Mouse (Mus musculus) limb, embryonic 11.5 days (tissue): ENCODE measurements at regions not wholly inside any gene's neighbourhood (a gene's known extent, or its start where the extent isn't known, plus 50 kb on each side); places are given as distances from the start of the nearest gene placed in this dataset.

Experiments
- ATAC-seq: fragments of 200-750 bp; cut with Nextera tagmentation; 2 replicates; pipeline ENCODE4 v1.8.0; 2017; ENCODE audit warnings: low read depth; ENCODE audit not compliant: insufficient number of reproducible peaks, low FRiP score, low TSS enrichment
- DNase-seq: peaks from one replicate; pipeline ENCODE4 v3.0.0-alpha.2; 2015; ENCODE audit warnings: low spot score
- H3K27ac ChIP-seq: fragments of 300-500 bp; sonication (generic); replicated peaks from 2 replicates; pipeline ENCODE4 v1.5.1; 2014; ENCODE audit warnings: low read depth, mild to moderate bottlenecking, low read length
- H3K27me3 ChIP-seq: fragments of 300-500 bp; sonication (generic); 2 replicates; pipeline ENCODE4 v1.6.1; 2014; ENCODE audit warnings: mild to moderate bottlenecking, low read length, mixed read lengths; ENCODE audit not compliant: control insufficient read depth, insufficient read depth
- H3K36me3 ChIP-seq: fragments of 300-500 bp; sonication (generic); 2 replicates; pipeline ENCODE4 v1.6.1; 2014; ENCODE audit warnings: mild to moderate bottlenecking, low read length, moderate library complexity, mixed read lengths; ENCODE audit not compliant: control insufficient read depth, insufficient read depth
- H3K4me1 ChIP-seq: fragments of 300-500 bp; sonication (generic); 2 replicates; pipeline ENCODE4 v1.6.1; 2014; ENCODE audit warnings: low read length, mixed read lengths; ENCODE audit not compliant: control insufficient read depth, insufficient read depth
- H3K4me2 ChIP-seq: fragments of 300-500 bp; sonication (generic); 2 replicates; pipeline ENCODE4 v1.6.1; 2014; ENCODE audit warnings: low read depth, mild to moderate bottlenecking, moderate library complexity; ENCODE audit not compliant: severe bottlenecking
- H3K4me3 ChIP-seq: fragments of 300-500 bp; sonication (generic); 2 replicates; pipeline ENCODE4 v1.5.1; 2014; ENCODE audit warnings: low read depth, low read length
- H3K9ac ChIP-seq: fragments of 300-500 bp; sonication (generic); 2 replicates; pipeline ENCODE4 v1.6.1; 2014; ENCODE audit warnings: mild to moderate bottlenecking, low read length
- H3K9me3 ChIP-seq: fragments of 300-500 bp; sonication (generic); 2 replicates; pipeline ENCODE4 v1.6.1; 2016; ENCODE audit warnings: low read length; ENCODE audit not compliant: control insufficient read depth
- WGBS: fragments of 180-500 bp; shearing (Covaris S2); extraction: QIAGEN DNeasy Blood & Tissue Kit; methylation state at CpG from one replicate; pipeline ENCODE4 v1.1.7; 2014; 5-methylcytosine and 5-hydroxymethylcytosine counted together

GRCm38 (mm10) chr2:63856462-63857054 lies 241.3 kb downstream of the Fign start:
- ATAC-seq, result peak; percentile 44; the same call in 1 of the 2 replicates
- no peaks in the 10 kb centered on the region for H3K9me3 ChIP-seq
- no peak overlapping the region for H3K4me3 ChIP-seq
- H3K36me3 ChIP-seq, result no peaks in the 10 kb centered on the region
- peak; percentile 68 for DNase-seq
- no peak overlapping the region for H3K27ac ChIP-seq
- no peak overlapping the region for H3K4me2 ChIP-seq
- peaks cover 3% of the 10 kb centered on the region; the same call in 1 of the 2 replicates for H3K4me1 ChIP-seq
- no peaks in the 10 kb centered on the region for H3K27me3 ChIP-seq
- 22% methylated on average over 11 of the region's 11 CpGs for WGBS
- no peak overlapping the region for H3K9ac ChIP-seq

GRCm38 (mm10) chr2:63855476-63855875 lies 242.4 kb downstream of the Fign start:
- no peak for ATAC-seq
- H3K9me3 ChIP-seq, result no peaks in the 10 kb centered on the region
- no peaks in the 10 kb centered on the region for H3K27me3 ChIP-seq
- peaks cover 3% of the 10 kb centered on the region; the same call in 1 of the 2 replicates for H3K4me1 ChIP-seq
- no peak overlapping the region for H3K27ac ChIP-seq
- H3K4me3 ChIP-seq, result no peak overlapping the region
- H3K9ac ChIP-seq, result no peak overlapping the region
- no peak for DNase-seq
- no peaks in the 10 kb centered on the region for H3K36me3 ChIP-seq
- 36% methylated on average over 5 of the region's 5 CpGs for WGBS
- H3K4me2 ChIP-seq, result no peak overlapping the region

GRCm38 (mm10) chr2:63854198-63854875 lies 243.5 kb downstream of the Fign start:
- H3K36me3 ChIP-seq, result no peaks in the 10 kb centered on the region
- no peaks in the 10 kb centered on the region for H3K9me3 ChIP-seq
- H3K4me1 ChIP-seq, result peaks cover 3% of the 10 kb centered on the region; the same call in 1 of the 2 replicates
- DNase-seq (no peak), ATAC-seq (no peak)
- H3K4me2 ChIP-seq, result no peak overlapping the region
- no peaks in the 10 kb centered on the region for H3K27me3 ChIP-seq
- no peak overlapping the region for H3K4me3 ChIP-seq
- H3K27ac ChIP-seq, result no peak overlapping the region
- WGBS, result 17% methylated on average over 1 of the region's 1 CpGs
- no peak overlapping the region for H3K9ac ChIP-seq

GRCm38 (mm10) chr2:63853226-63853625 lies 244.6 kb downstream of the Fign start:
- no peak overlapping the region for H3K4me2 ChIP-seq
- H3K27ac ChIP-seq, result no peak overlapping the region
- DNase-seq (no peak), ATAC-seq (no peak)
- no peak overlapping the region for H3K9ac ChIP-seq
- WGBS, result 72% methylated on average over 10 of the region's 10 CpGs
- peaks cover 3% of the 10 kb centered on the region; the same call in 1 of the 2 replicates for H3K4me1 ChIP-seq
- H3K36me3 ChIP-seq, result no peaks in the 10 kb centered on the region
- H3K27me3 ChIP-seq, result no peaks in the 10 kb centered on the region
- H3K4me3 ChIP-seq, result no peak overlapping the region
- no peaks in the 10 kb centered on the region for H3K9me3 ChIP-seq

- Histone ChIP-seq H3K4me3 (no peak overlapping the region), H3K9me3 (no peaks in the 10 kb centered on the region), H3K4me2 (no peak overlapping the region), H3K4me1 (peaks cover 3% of the 10 kb centered on the region; the same call in 1 of the 2 replicates), H3K27me3 (no peaks in the 10 kb centered on the region), H3K27ac (no peak overlapping the region), H3K9ac (no peak overlapping the region), H3K36me3 (no peaks in the 10 kb centered on the region)
- DNase-seq (no peak), ATAC-seq (no peak)
- WGBS, result 29% methylated on average over 6 of the region's 6 CpGs
Observed at GRCm38 (mm10) chr2:63852287-63852686, 245.6 kb downstream of the Fign start.

GRCm38 (mm10) chr2:63850033-63850432 lies 247.8 kb downstream of the Fign start:
- H3K27me3 ChIP-seq, result no peaks in the 10 kb centered on the region
- no peaks in the 10 kb centered on the region for H3K36me3 ChIP-seq
- 93% methylated on average over 5 of the region's 5 CpGs for WGBS
- ATAC-seq (no peak), DNase-seq (no peak)
- no peak overlapping the region for H3K4me2 ChIP-seq
- peaks cover 3% of the 10 kb centered on the region; the same call in 1 of the 2 replicates for H3K4me1 ChIP-seq
- H3K9me3 ChIP-seq, result no peaks in the 10 kb centered on the region
- H3K4me3 ChIP-seq, result no peak overlapping the region
- no peak overlapping the region for H3K9ac ChIP-seq
- no peak overlapping the region for H3K27ac ChIP-seq

- H3K27me3 ChIP-seq, result no peaks in the 10 kb centered on the region
- peaks cover 3% of the 10 kb centered on the region; the same call in 1 of the 2 replicates for H3K4me1 ChIP-seq
- no peak overlapping the region for H3K27ac ChIP-seq
- no peaks in the 10 kb centered on the region for H3K9me3 ChIP-seq
- H3K4me2 ChIP-seq, result no peak overlapping the region
- no peak overlapping the region for H3K4me3 ChIP-seq
- DNase-seq (no peak), ATAC-seq (no peak)
- H3K9ac ChIP-seq, result no peak overlapping the region
- WGBS, result 87% methylated on average over 6 of the region's 6 CpGs
- no peaks in the 10 kb centered on the region for H3K36me3 ChIP-seq
Observed at GRCm38 (mm10) chr2:63849486-63849885, 248.4 kb downstream of the Fign start.

- no peak overlapping the region for H3K4me2 ChIP-seq
- no peak for ATAC-seq
- no peak overlapping the region for H3K9ac ChIP-seq
- WGBS, result 89% methylated on average over 4 of the region's 4 CpGs
- DNase-seq, result no peak
- H3K9me3 ChIP-seq, result no peaks in the 10 kb centered on the region
- H3K27me3 ChIP-seq, result no peaks in the 10 kb centered on the region
- no peak overlapping the region for H3K4me3 ChIP-seq
- no peak overlapping the region for H3K27ac ChIP-seq
- H3K4me1 ChIP-seq, result no peaks in the 10 kb centered on the region
- H3K36me3 ChIP-seq, result no peaks in the 10 kb centered on the region
Observed at GRCm38 (mm10) chr2:63832041-63832714, 265.7 kb downstream of the Fign start.
